ENCODE assay signal across 8 mouse cellular contexts in the genomic region with DNA sequence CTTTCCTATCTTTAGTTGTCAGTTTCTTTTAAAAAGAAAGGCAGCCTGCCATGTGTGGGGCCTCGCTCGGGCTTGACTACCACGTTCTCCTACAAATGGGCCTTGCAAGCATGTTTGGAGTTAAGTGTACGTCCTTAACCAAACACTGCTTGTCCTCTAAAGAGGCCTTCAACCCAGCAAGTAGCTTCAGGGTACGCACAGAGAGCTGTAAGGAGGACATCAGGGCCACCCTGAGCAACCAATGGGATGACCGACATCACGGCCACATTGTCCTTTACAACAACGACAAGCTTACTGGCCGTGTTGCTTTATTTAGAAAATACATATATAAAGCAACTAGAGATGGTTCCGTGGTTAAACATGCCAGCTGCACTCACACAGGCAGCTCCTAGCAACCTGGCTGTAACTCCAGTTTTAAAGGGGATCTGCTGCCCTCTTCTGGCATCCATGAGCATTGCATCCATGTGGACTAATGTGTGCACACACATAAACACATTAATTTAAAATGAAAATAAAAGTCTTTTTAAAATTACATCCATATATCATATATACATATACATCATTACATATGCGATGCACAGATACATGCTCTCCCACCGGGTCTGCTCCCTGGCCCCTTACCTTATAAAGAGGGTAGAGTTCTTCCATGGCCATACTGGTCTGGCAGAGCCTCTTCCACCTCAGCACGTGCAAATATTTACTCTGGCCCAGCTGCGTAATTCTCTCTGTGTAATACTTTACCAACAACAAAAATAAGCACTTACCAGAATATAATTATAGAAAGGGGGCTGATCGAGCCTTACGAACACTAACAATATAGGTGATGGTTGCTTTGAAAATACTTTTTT. TPM values are rescaled to one million over a fixed set of nuclear protein-coding genes. Genes with fewer than 3 reads are reported as not detected.
DNase-seq lines count a peak whose midpoint lies in the region; ATAC-seq lines count a peak whose summit lies in the region.

No protein-coding gene starts in this region.

- 40% methylated on average over 16 of the region's 16 CpGs for WGBS in embryonic facial prominence, embryonic 15.5 days
- 44% methylated on average over 16 of the region's 16 CpGs for WGBS in heart, embryonic 10.5 days
- 38% methylated on average over 16 of the region's 16 CpGs for WGBS in neural tube, embryonic 15.5 days

- no peaks in the 10 kb centered on the region for H3K27me3 ChIP-seq in embryonic facial prominence, embryonic 15.5 days
- peaks cover 8% of the 10 kb centered on the region for H3K27me3 ChIP-seq in heart, embryonic 10.5 days (ENCODE audit: insufficient read depth, poor library complexity, severe bottlenecking)
- peaks cover 4% of the 10 kb centered on the region; the same call in 1 of the 2 replicates for H3K27me3 ChIP-seq in neural tube, embryonic 15.5 days (replicated peaks)

- peak; percentile 37; the same call in 1 of the 2 replicates for ATAC-seq in embryonic facial prominence, embryonic 15.5 days (ENCODE audit: insufficient number of reproducible peaks, low FRiP score, low TSS enrichment, low read depth)
- ATAC-seq in neural tube, embryonic 15.5 days (ENCODE audit: low FRiP score): peak; percentile 60

- DNase-seq in CD4-positive, CD25-positive, alpha-beta regulatory T cell, adult 2 months (ENCODE audit: low read depth, low spot score): peak; percentile 91
- DNase-seq in adrenal gland, postnatal 4 days (ENCODE audit: low spot score in 2 of 2): peak; percentile 53 to 69
- peak; percentile 83 for DNase-seq in heart, embryonic 10.5 days (ENCODE audit: low spot score)
- peak; percentile 92 for DNase-seq in kidney, postnatal 4 days
- DNase-seq in lung, adult 18-20 months: peak; percentile 83 to 84
- peak; percentile 67 for DNase-seq in testis, postnatal 14 days (ENCODE audit: low spot score)

- no peak overlapping the region for H3K9ac ChIP-seq in embryonic facial prominence, embryonic 15.5 days
- no peak overlapping the region for H3K9ac ChIP-seq in neural tube, embryonic 15.5 days (replicated peaks)

- H3K4me1 ChIP-seq in embryonic facial prominence, embryonic 15.5 days: peaks cover 18% of the 10 kb centered on the region; the same call in 1 of the 2 replicates
- H3K4me1 ChIP-seq in heart, embryonic 10.5 days: peaks cover 14% of the 10 kb centered on the region
- H3K4me1 ChIP-seq in neural tube, embryonic 15.5 days: peaks cover 15% of the 10 kb centered on the region

- no peak overlapping the region for H3K4me3 ChIP-seq in embryonic facial prominence, embryonic 15.5 days (replicated peaks)
- H3K4me3 ChIP-seq in heart, embryonic 10.5 days: no peak overlapping the region
- no peak overlapping the region for H3K4me3 ChIP-seq in neural tube, embryonic 15.5 days (replicated peaks)

- 0 out of 2 replicates have a peak, but pooled peaks cover 5% of the 10 kb centered on the region for H3K9me3 ChIP-seq in embryonic facial prominence, embryonic 15.5 days (replicated peaks)
- H3K9me3 ChIP-seq in heart, embryonic 10.5 days: no peaks in the 10 kb centered on the region
- H3K9me3 ChIP-seq in neural tube, embryonic 15.5 days (replicated peaks): no peaks in the 10 kb centered on the region

- no peak overlapping the region for H3K27ac ChIP-seq in embryonic facial prominence, embryonic 15.5 days (replicated peaks)
- H3K27ac ChIP-seq in heart, embryonic 10.5 days: no peak overlapping the region
- H3K27ac ChIP-seq in neural tube, embryonic 15.5 days (replicated peaks): no peak overlapping the region

- H3K4me2 ChIP-seq in embryonic facial prominence, embryonic 15.5 days (replicated peaks): no peak overlapping the region
- H3K4me2 ChIP-seq in neural tube, embryonic 15.5 days: peak overlapping the region; percentile 23; the same call in 1 of the 2 replicates

- no peaks in the 10 kb centered on the region for H3K36me3 ChIP-seq in embryonic facial prominence, embryonic 15.5 days
- H3K36me3 ChIP-seq in heart, embryonic 10.5 days: no peaks in the 10 kb centered on the region
- H3K36me3 ChIP-seq in neural tube, embryonic 15.5 days: no peaks in the 10 kb centered on the region

RNA-seq across cellular contexts. Expression of gene Ccdc162, which starts 33.7 kb away (rescaled TPM):
- total RNA-seq in adrenal gland, postnatal 4 days (2021): under 1 TPM; 0.31 to 0.76 TPM
- polyA plus RNA-seq in embryonic facial prominence, embryonic 15.5 days (2015; fragmentation: Nextera tagmentation; extraction: Ambion mirVana): 2.1 and 2.9 TPM in 2 replicates
- polyA plus RNA-seq in heart, embryonic 10.5 days (2016; fragmentation: Nextera tagmentation; extraction: Ambion mirVana): 0.21 and 0.40 TPM in 2 replicates
- 1.2 and 1.3 TPM in 2 replicates for polyA plus RNA-seq in neural tube, embryonic 15.5 days (2015; fragmentation: Nextera tagmentation; extraction: Ambion mirVana)
